Mouse (Mus musculus): ENCODE results near the gene Tex50. TPM values are rescaled to one million over a fixed set of nuclear protein-coding genes. Genes with fewer than 3 reads are reported as not detected.
A peak's percentile ranks its signal among the peaks of the same experiment; 100 is the strongest.
"Not testable (repeated sequence)": the region's sequence is repeated elsewhere in the genome, so short reads cannot be mapped to it uniquely, and the experiment has no call there.

Tex50 gene
- polyA plus RNA-seq (2015; fragmentation: Nextera tagmentation; extraction: Ambion mirVana), result 0.83 and 1.1 TPM in 2 replicates

DNA sequence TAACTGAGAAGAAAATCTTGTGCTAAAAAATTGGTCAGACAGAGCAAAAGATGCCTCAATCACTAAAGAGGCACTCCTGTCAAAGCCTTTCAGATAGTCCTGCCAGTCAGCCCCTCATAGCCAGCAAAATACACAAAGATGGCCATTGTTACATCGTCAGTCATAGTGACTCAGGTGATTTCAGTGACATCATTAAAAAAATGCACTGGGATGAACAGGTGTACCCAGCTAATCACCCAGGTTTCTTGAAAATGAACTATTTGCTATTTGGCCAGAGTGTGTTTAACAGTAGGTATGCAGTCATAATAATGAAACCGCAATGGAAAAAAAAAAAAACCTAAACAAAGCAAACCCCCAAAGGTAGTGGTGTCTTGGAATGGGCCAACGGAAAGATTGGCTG lies at the start of gene Tex50:
Gene Tex50, minus strand, starts transcription at position 101 of the 400 bp plus-strand sequence.
- no peak for ATAC-seq (ENCODE audit: low FRiP score, low read depth)
- Histone ChIP-seq H3K36me3 (0 out of 2 replicates have a peak, but pooled peaks cover 3% of the 10 kb centered on the region), H3K4me1 (replicated peaks) (no peaks in the 10 kb centered on the region), H3K9ac (no peak within 1 kb of the TSS), H3K27me3 (no peaks in the 10 kb centered on the region), H3K4me3 (no peak within 1 kb of the TSS), H3K9me3 (no peaks in the 10 kb centered on the region), H3K27ac (replicated peaks) (no peak within 1 kb of the TSS), H3K4me2 (no peak within 1 kb of the TSS)
- 90% methylated on average over 3 of the region's 3 CpGs for WGBS

DNA sequence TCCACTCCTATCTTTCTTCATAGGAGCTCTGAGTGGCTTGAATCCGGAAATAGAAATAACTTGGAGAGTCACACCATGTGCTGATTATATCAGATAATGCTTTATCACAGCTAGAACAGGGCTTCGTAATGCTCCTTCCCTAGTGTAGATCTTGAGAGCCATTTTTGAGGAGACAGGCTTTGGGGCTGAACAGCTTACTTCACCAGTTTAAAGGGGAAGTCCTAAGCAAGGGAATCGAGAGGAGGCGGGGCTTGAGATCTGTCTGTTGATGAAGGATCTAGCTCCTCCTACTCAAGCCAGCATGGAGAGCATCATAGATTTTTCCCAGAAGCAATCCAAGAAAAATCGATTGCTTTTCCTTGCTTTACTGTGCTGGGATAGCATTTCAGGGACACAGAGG lies 40.7 kb upstream of the Tex50 start:
- no peak overlapping the region for H3K9ac ChIP-seq
- H3K36me3 ChIP-seq, result no peaks in the 10 kb centered on the region
- ATAC-seq (ENCODE audit: low FRiP score, low read depth), result no peak
- H3K27me3 ChIP-seq, result no peaks in the 10 kb centered on the region
- no peak overlapping the region for H3K27ac ChIP-seq (replicated peaks)
- H3K4me3 ChIP-seq, result no peak overlapping the region
- 80% methylated on average over 5 of the region's 5 CpGs for WGBS
- H3K9me3 ChIP-seq, result no peaks in the 10 kb centered on the region
- H3K4me1 ChIP-seq (replicated peaks), result peaks cover 8% of the 10 kb centered on the region; the same call in 1 of the 2 replicates
- no peak overlapping the region for H3K4me2 ChIP-seq

DNA sequence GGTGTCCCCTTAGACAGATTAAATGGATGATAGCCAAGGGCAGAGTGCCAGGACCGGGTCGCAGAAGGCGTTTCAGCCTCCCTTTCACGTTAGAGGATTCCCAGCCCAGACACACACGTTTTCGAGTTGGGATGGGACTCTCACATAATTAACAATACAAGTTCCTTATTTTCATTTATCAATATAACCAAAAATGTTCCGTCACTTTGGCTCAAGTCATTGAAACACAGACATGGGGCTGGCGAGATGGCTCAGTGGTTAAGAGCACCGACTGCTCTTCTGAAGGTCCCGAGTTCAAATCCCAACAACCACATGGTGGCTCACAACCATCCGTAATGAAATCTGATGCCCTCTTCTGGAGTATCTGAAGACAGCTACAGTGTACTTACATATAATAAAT lies 37.2 kb upstream of the Tex50 start:
- H3K9ac ChIP-seq, result 0 out of 2 replicates have a peak overlapping the region, but pooled peaks have one; percentile 17
- H3K27me3 ChIP-seq; H3K4me1 ChIP-seq (replicated peaks); H3K36me3 ChIP-seq; H3K9me3 ChIP-seq: not testable (repeated sequence)
- H3K4me3 ChIP-seq, result peak overlapping the region; percentile 36
- peak overlapping the region; percentile 54 for H3K27ac ChIP-seq (replicated peaks)
- 40% methylated on average over 11 of the region's 11 CpGs for WGBS
- peak; percentile 9; the same call in 1 of the 2 replicates for ATAC-seq (ENCODE audit: low FRiP score, low read depth)
- H3K4me2 ChIP-seq, result peak overlapping the region; percentile 65

DNA sequence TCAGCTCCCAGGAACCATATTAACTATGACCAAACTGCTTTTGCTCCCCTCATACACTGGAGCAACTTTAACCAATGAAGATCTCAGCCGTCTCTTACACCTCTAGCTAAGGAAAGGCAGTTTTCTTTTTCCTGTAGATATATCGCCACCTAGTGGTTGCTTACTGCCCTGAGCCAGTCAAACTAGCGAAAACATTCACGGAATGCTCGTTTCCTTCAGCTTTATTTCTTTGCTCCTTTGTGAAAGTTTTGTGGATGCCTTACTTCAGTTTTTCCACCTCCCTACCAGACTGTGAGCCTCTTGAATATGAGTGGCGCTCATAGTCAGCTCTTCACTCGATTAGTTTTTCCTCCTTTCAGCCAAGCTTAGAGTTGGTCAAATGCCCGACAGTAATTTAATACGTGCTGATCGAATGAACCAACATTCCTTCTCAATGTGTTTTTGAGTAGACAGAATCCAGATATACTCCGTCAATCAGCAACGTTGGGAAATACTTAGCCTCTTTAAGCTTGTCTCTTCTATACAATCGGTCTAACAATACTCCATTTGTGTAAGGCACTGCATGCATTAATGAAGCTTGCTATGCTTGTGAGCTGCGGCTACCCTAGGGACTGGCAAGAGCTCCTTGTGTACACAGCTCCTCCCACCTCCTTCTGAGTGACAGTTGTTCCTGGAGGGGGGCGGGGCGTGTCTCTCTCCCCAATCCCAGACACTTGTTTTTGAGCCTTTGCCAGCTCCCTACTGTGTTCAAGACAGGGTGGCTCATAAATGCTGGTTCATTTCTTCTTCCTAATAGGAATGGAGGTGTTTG lies 36.6 kb upstream of the Tex50 start:
- ATAC-seq (ENCODE audit: low FRiP score, low read depth), result peak; percentile 97
- Histone ChIP-seq H3K4me1 (replicated peaks) (peaks cover 8% of the 10 kb centered on the region; the same call in 1 of the 2 replicates), H3K36me3 (no peaks in the 10 kb centered on the region), H3K27ac (replicated peaks) (peak overlapping the region; percentile 54), H3K9me3 (no peaks in the 10 kb centered on the region), H3K9ac (0 out of 2 replicates have a peak overlapping the region, but pooled peaks have one; percentile 18), H3K4me2 (peak overlapping the region; percentile 65), H3K27me3 (no peaks in the 10 kb centered on the region), H3K4me3 (peak overlapping the region; percentile 36)
- WGBS, result under 1% methylated on average over 16 of the region's 16 CpGs

DNA sequence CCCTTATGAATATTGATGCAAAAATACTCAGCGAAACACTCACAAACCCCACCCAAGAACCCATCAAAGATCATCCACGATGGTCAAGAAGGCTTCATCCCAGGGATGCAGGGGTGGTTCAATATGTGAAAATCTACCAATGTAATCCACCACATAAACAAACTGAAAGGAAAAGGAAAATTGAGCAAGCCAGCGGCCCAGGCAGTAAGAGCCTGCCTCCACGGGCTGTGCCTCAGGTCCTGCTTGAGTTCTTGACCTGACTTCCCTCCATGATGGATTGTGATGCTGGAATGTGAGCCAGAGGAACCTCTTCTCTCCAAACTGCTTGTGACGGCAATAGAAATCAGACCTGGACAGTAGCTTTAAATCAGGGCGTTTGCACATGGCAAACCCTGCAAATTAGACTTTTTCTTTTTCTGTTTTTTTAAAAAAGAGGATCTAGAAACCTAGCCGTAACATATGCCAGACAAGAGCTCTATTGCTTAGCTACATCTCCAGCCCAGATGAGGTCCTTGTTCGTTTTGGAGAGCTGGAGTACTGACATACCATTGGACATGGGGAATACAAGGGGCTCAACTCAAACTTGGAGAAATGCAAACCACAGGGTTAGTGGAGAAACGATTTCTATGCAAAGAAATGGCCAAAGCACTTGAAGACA lies 31.3 kb upstream of the Tex50 start:
- Histone ChIP-seq H3K4me1 (replicated peaks) (0 out of 2 replicates have a peak, but pooled peaks cover 4% of the 10 kb centered on the region), H3K36me3 (no peaks in the 10 kb centered on the region), H3K4me3 (no peak overlapping the region), H3K4me2 (no peak overlapping the region), H3K9ac (no peak overlapping the region), H3K27ac (replicated peaks) (no peak overlapping the region), H3K9me3 (no peaks in the 10 kb centered on the region), H3K27me3 (no peaks in the 10 kb centered on the region)
- ATAC-seq (ENCODE audit: low FRiP score, low read depth), result no peak
- 79% methylated on average over 9 of the region's 9 CpGs for WGBS

DNA sequence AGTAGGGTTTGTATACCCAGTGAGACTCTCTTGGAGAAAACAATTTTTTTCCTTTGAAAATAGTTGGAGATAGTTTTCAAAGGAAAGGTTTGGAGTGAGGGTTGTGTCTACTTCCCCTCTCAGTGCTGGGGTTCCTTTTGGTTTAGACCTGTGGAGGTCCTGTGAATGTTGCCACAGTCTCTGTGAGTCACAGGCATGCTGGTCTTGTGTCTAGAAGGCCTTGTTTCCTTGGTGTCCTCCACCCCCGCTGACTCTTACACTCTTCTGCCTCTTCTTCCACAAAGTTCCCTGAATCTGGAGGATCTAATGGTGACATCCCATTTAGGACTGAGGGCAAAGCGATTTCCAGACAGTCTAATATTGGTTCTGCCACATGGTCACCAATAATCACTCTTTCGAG lies 26.3 kb upstream of the Tex50 start:
- no peaks in the 10 kb centered on the region for H3K36me3 ChIP-seq
- H3K4me3 ChIP-seq, result no peak overlapping the region
- H3K4me1 ChIP-seq (replicated peaks), result no peaks in the 10 kb centered on the region
- H3K9me3 ChIP-seq, result no peaks in the 10 kb centered on the region
- no peak overlapping the region for H3K9ac ChIP-seq
- no peak overlapping the region for H3K4me2 ChIP-seq
- no peak overlapping the region for H3K27ac ChIP-seq (replicated peaks)
- H3K27me3 ChIP-seq, result no peaks in the 10 kb centered on the region
- no peak for ATAC-seq (ENCODE audit: low FRiP score, low read depth)
- 88% methylated on average over 3 of the region's 3 CpGs for WGBS

DNA sequence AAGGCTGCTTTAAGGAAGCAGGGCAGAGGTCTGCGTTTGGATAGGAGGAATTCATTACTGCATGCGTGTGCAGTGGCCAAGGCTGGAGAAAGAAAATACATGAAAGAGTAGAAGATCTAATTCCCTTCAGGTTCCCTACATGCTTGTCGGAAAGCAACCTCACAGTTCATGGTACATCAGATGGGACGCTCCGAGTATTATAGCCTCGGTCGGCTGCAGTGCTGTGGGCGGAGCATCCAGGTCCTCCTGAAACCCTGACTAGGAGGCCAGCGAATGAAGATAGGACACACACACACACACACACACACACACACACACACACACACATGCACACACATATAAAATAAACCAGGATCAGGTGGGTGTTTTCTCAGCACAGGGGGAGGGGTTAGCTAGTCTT lies 24.6 kb upstream of the Tex50 start:
- Histone ChIP-seq H3K4me1 (replicated peaks) (no peaks in the 10 kb centered on the region), H3K9me3 (0 out of 2 replicates have a peak, but pooled peaks cover 4% of the 10 kb centered on the region), H3K4me3 (no peak overlapping the region), H3K4me2 (no peak overlapping the region), H3K27me3 (no peaks in the 10 kb centered on the region), H3K36me3 (no peaks in the 10 kb centered on the region), H3K9ac (no peak overlapping the region), H3K27ac (replicated peaks) (no peak overlapping the region)
- 76% methylated on average over 9 of the region's 9 CpGs for WGBS
- no peak for ATAC-seq (ENCODE audit: low FRiP score, low read depth)

DNA sequence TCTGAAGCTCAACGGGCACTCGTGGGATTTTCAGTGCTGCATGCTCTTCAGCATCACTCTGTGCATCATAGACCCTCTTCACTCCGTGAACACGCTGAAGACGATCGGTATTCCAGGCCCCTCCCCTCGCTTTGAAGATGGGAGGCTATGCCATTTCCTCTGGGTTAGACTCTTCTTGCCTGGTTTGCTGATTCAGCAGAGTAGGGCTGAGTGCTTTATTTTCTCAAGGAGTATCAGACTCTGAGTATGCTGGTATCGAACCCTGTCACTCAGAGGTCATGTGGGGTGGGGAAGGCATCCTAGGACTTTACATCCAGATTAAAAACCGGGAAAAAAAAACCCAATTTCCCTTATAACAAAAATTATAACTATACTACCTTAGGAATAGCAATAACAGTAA lies 23.3 kb upstream of the Tex50 start:
- H3K27ac ChIP-seq (replicated peaks), result no peak overlapping the region
- ATAC-seq (ENCODE audit: low FRiP score, low read depth), result no peak
- 90% methylated on average over 9 of the region's 9 CpGs for WGBS
- no peaks in the 10 kb centered on the region for H3K36me3 ChIP-seq
- no peak overlapping the region for H3K4me3 ChIP-seq
- H3K9me3 ChIP-seq, result 0 out of 2 replicates have a peak, but pooled peaks cover 4% of the 10 kb centered on the region
- no peak overlapping the region for H3K4me2 ChIP-seq
- no peaks in the 10 kb centered on the region for H3K4me1 ChIP-seq (replicated peaks)
- no peaks in the 10 kb centered on the region for H3K27me3 ChIP-seq
- H3K9ac ChIP-seq, result no peak overlapping the region

DNA sequence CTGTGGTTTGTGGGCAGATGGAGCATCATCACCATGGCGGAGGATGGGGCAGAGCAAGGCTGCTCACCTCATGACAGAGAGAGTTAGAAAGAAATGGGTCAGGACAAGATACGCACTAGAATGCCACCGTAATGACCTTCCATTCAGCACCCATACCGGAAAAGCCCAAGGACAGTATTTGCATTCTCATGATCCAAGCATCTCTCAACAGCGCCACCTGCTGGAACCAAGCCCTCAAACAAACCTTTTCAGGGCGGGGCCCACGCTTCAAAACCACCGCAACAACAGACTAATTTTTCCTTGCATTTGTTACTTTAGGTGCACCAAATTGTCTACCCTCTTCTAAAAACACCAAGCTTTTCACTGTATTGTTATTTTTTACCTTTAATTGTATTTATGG lies 21.6 kb upstream of the Tex50 start:
- 55% methylated on average over 8 of the region's 8 CpGs for WGBS
- H3K27ac ChIP-seq (replicated peaks), result no peak overlapping the region
- no peak for ATAC-seq (ENCODE audit: low FRiP score, low read depth)

DNA sequence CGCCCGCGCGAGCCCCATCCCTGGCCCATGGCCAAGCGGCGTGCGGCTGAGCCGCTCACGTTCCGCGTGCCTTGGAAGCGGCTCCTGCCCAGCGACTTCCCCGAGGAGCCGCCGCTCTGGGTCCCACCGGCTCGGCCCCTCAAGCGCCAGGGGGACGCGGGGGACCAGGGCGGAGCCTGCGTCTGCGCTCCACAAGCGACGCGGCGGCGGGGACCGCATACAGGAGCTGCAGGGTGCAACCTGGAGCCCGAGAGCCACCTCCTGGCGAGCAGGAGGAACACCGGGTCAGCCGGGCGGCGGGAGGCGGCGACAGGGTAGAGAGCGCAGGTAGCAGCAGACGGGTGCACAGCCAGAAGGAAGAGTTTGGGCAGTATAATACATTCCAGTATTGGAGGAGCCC lies 11.5 kb upstream of the Tex50 start:
- WGBS, result under 1% methylated on average over 40 of the region's 40 CpGs
- Histone ChIP-seq H3K4me2 (peak overlapping the region; percentile 78), H3K9ac (peak overlapping the region; percentile 41), H3K4me3 (peak overlapping the region; percentile 49), H3K4me1 (replicated peaks) (peaks cover 5% of the 10 kb centered on the region; the same call in 1 of the 2 replicates), H3K27ac (replicated peaks) (no peak overlapping the region), H3K36me3 (no peaks in the 10 kb centered on the region), H3K9me3 (no peaks in the 10 kb centered on the region), H3K27me3 (peaks cover 25% of the 10 kb centered on the region)
- ATAC-seq (ENCODE audit: low FRiP score, low read depth), result peak; percentile 93

More for the DNA sequence above, 21.6 kb upstream of the Tex50 start:
- Histone ChIP-seq H3K9me3 (0 out of 2 replicates have a peak, but pooled peaks cover 4% of the 10 kb centered on the region), H3K4me3 (no peak overlapping the region), H3K4me1 (replicated peaks) (no peaks in the 10 kb centered on the region), H3K27me3 (no peaks in the 10 kb centered on the region), H3K4me2 (no peak overlapping the region), H3K36me3 (no peaks in the 10 kb centered on the region), H3K9ac (no peak overlapping the region)

DNA sequence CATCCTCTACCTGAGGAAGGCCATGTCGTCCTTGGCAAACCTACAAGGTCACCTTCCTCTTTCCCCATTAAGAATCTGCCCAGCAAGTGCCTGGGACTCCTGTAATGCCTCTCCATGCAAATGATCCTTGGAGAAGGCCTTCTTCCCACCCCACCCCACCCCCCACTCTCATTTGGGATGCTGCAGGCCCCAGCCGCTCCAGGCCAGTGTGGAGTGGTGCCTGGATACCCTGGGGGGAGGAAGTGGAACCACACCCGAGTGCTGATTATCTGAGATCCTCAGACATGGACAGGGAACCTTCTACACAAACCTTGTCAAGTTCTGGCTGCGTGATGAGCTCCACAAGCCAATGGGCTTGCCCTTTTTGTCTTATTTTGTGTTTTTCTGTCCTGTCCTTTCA lies 1.2 kb upstream of the Tex50 start:
- H3K9me3 ChIP-seq, result no peaks in the 10 kb centered on the region
- H3K9ac ChIP-seq, result no peak overlapping the region
- no peak for ATAC-seq (ENCODE audit: low FRiP score, low read depth)
- H3K4me3 ChIP-seq, result no peak overlapping the region
- no peaks in the 10 kb centered on the region for H3K4me1 ChIP-seq (replicated peaks)
- no peak overlapping the region for H3K27ac ChIP-seq (replicated peaks)
- 0 out of 2 replicates have a peak, but pooled peaks cover 3% of the 10 kb centered on the region for H3K36me3 ChIP-seq
- WGBS, result 68% methylated on average over 4 of the region's 4 CpGs
- no peaks in the 10 kb centered on the region for H3K27me3 ChIP-seq
- no peak overlapping the region for H3K4me2 ChIP-seq

DNA sequence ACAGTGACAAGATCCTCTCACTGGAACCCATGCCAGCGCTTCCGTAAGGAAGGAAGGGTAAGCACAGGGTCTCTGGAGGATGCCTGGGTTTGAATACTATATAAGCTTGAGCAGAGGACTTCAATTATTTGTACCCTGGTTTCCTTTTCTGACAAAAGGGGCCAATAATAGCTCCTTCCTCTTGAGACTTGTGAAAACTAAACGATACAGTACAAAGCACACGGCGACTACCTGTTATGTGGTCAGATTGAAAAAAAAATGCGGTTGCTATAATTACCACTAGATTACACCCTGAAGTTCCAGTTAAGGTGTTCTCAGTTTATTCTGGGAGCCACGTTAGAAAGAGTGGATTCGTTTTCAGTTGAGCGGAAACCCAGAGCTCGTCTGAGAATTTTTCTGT lies 2.6 kb downstream of the Tex50 start:
- Histone ChIP-seq H3K4me3 (no peak overlapping the region), H3K9ac (no peak overlapping the region), H3K4me2 (no peak overlapping the region), H3K36me3 (no peaks in the 10 kb centered on the region), H3K4me1 (replicated peaks) (no peaks in the 10 kb centered on the region), H3K27ac (replicated peaks) (no peak overlapping the region), H3K9me3 (no peaks in the 10 kb centered on the region), H3K27me3 (no peaks in the 10 kb centered on the region)
- WGBS, result 85% methylated on average over 10 of the region's 10 CpGs
- ATAC-seq (ENCODE audit: low FRiP score, low read depth), result no peak

Data from hindbrain, embryonic 15.5 days (tissue).